Mouse (Mus musculus) megakaryocyte, adult 5-6 weeks (primary cell): ENCODE data around the gene Gnb4. TPM values are rescaled to one million over a fixed set of nuclear protein-coding genes. Genes with fewer than 3 reads are reported as not detected.

Experiments
- ATAC-seq: 2 replicates; pipeline ENCODE4 v1.8.0; 2016; ENCODE audit warnings: mild to moderate bottlenecking, inconsistent platforms; ENCODE audit not compliant: poor library complexity, severe bottlenecking
- total RNA-seq, 2 experiments: library from RNA; stranded (forward) in 1 of 2; stranded (reverse) in 1 of 2; fragments of 153-499, 151-499 nt in 1 of 2; fragments of 221-1000, 200-1000 nt in 1 of 2; gene quantifications; 2 replicates each; pipeline versions ENCODE4 v1.2.3 to v1.2.4; 2015 to 2017

The Gnb4 gene
- total RNA-seq, 2 experiments from 2014 or later: 1.8 to 5.2 TPM

DNA sequence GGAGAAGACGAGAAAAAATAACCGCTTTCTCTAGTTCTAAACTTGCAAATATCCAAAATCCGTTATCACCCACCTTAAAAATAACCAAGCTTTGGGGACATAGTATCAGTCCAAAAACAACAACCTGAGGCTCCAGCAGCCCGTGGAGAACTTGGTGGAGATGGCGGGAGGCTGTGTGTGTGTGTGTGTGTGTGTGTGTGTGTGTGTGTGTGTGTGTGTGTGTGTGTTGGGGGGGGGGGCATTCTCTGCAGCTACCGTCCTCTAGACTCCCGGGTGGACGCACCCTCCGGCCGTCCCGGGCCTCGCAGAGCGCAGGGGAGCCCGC lies 417 bp downstream of the Gnb4 start:
- ATAC-seq: no peak

DNA sequence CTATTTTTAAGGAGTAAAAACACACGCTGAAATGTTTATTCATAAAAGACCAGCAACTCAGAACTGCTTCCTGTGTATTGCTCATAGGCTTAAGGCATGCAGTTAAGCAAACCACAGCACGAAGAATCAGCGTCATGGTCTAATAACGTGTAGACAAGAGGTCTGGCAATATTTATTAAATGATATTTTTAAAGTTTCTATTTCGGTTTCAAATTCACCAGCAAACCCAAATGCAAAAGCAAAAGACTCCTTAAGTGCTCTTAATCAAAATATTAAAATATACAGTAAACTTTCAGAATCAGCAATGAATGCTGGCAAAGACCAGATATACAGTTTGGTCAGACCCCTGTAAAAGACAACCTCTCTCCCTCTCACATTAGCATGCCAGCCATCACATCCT lies 1.0 kb downstream of the Gnb4 start:
- no peak for ATAC-seq

DNA sequence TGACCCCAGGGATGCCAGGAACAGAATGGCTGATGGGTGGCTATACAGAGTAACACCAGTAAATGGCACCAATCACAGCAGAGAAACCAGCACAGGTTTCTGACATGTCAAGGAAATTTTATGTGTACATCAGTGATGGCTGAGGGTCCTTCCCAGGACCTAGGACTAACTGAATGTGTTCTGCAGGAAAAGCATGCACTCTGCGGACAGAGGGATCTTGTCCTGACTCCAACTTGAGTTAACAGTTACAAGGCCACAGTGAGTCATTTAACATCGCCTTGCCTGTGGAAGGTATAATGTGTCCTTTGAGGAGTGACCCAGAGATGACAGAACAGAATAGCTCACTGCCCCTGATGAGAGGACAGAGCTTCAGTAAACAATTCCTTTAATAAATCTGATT lies 1.6 kb downstream of the Gnb4 start:
- ATAC-seq: no peak

DNA sequence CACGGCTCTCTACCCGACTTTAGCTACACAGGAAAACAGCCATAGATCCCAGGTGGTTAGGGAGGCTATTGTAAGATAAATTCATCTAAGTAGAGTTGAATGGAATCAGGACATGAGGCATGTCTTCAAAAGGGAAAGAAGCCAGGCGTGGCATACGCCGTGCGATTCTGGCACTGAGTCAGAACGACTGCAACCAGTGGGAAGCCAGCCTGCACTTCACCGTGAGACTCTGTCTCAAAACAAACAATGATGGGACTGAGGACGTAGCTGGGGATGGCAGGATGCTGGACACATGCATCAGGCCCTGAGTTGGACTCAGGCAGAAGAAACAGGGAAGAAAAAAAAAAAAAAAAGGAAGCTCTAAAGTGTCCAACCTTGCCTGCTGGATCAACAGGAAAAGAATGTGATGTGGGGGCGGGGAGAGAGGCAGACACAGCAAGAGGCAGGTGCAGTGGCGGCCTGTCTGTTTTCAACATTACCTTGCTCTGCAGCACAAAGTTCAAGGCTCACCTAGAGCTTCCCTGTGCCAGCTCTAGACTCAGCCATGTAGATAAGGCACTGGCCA lies 4.7 kb downstream of the Gnb4 start:
- no peak for ATAC-seq

DNA sequence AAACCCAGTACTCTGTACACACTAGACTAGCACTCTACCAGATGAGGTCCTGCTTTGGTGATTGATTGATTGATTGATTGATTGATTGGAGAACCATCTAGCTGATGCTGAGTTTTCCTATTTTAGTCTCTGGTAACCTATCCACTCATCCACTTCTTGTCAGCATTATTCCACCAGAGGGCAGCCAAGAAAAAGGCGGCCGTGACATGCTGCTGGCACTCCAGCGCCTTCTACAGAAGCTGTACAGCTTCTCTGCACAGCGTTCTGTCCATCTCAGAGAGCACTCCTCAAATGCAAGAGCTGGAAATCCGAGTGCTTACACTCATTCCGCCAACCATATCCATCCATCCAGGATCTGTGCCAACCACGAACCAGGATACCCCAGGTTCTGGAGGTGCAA lies 5.8 kb downstream of the Gnb4 start:
- no peak for ATAC-seq

DNA sequence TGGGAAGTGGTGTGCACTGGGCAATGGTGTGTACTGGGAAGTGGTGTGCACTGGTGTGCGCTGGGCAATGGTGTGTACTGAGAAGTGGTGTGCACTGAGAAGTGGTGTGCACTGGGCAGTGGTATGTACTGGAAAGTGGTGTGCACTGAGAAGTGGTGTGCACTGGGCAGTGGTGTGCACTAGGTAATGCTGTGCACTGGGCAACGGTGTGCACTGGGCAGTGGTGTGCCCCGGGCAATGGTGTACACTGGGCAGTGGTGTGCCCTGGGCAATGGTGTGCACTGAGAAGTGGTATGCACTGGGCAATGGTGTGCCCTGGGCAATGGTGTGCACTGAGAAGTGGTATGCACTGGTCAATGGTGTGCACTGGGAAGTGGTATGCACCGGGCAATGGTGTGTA lies 7.2 kb downstream of the Gnb4 start:
- no peak for ATAC-seq

DNA sequence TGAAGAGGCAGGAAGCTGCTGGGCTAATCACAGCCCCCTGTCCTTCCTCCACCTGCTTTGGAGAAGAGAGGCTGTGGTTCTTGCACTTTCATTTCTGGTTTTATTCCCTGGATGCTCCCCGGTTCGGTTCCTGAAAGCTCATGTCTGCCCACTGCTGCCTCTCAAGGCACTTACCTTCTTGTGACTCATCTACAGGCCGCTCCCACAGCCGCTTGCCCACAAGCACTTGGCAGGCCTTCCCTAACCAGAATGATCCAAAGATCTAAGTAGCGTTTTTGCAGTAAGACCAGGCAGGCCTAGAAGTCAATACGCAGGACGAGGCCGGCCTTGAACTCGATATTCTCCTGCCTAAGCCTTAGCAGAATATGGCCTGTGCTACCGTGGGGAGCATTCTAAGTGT lies 15.3 kb downstream of the Gnb4 start:
- ATAC-seq: no peak

DNA sequence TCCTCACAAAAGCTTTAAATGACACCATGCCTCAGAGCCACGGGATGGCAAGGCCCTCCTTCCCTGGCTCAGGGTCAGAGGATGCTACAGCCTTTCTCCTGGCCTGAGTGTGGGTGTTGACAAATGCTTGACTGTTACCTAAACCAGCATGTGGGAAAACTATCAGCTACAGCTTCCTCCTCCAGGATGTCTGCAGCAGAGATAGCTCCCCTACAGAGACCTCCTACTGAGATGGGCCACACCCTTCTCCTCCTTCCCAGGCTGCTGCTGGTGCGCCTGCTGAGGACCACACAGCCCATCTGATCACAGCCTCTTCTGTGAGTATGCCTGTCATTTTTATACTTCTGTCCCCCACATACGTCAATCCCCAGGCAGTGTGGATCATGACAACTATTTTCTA lies 17.1 kb downstream of the Gnb4 start:
- no peak for ATAC-seq

DNA sequence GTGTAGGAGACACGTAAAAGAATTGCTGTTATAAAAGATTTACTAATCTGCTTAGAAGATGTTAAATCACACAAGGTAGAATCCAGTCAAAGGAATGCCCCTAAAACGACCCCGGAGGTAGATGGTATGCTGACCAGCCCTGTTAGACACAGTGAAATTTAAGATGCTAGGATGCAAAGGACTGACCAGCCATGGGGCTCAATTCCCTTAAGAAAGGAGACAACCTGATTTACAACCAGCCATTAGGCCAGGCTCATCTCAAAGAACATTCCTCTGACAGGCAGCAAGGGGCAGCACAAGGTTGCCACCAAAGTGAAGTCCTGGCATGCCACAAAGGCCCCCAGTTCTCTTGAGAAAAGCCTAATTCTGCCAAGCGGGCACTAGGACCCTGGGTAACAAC lies 21.3 kb downstream of the Gnb4 start:
- no peak for ATAC-seq

DNA sequence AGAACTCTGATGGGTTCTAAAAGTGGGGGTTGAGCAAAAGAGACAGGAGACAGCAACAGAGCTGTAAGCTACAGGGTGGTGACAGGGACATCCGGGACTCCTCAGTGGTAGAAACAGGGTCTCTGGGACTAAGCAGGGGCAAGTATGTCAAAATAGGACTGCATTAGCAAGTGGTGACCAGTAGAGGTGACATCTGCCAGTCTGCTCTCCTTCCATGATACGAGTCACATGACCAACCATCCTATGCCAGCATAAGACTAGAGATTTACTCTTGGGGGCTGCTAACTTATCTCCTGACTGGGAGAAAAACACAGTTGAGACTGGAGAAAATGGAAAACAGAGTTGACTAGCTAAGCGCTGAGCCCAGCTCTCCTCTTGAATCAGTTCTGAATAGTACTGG lies 30.1 kb downstream of the Gnb4 start:
- no peak for ATAC-seq

DNA sequence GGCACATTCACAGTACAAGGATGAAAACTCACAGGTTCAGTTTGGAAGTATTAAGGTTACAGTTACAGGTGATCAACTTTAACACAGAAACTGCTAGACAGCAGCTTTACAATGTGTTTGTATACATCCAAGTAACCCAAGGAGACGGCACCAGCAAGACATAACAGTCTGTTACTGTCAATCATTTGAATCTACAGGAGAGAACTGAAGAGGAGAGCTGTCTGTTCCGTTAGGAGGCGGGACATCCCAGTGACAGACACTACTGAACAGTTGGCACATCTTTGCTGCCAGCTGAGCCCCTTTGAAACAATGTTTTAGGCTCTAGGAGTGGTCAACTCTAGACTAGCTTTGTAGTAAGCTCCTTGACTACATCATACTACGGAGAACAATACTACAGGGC lies 32.9 kb downstream of the Gnb4 start:
- ATAC-seq: no peak

DNA sequence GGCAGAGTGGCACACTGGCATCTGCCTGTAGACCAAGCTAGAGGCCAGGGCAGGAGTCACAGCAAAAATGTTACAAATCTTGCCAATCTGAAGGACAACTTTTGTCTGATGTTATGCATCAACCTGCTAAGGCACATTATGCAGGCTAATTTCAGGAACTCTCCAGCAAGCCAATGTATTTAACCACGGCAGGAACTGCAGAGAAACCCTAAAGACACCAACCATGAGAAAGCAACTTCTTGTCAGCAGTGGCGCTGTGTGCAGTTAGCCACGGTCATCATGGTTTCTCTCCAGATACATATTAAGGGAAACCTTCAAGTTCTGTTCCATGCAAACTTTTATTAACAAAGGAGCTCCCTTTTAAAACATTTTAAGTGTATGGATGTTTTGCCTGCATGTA lies 34.5 kb downstream of the Gnb4 start:
- ATAC-seq: no peak

DNA sequence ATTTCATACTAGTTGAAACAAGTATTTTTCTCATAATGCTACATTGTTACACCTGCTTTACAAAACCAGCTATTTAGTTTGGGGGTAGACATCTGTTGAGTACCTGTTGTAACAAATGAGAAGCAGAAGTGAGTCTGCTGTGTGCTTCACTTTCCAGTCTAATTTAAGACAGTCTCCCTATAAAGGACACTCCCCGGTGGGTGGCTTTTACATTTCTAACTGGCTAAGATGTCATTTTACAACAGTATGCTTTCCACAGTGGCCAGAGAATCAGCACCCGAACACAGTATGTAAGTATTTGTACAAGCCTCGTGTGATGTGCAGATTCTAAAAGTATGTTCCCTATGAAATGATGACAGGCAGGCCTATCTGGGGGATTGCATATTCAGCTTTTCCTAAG lies 35.6 kb downstream of the Gnb4 start:
- no peak for ATAC-seq

DNA sequence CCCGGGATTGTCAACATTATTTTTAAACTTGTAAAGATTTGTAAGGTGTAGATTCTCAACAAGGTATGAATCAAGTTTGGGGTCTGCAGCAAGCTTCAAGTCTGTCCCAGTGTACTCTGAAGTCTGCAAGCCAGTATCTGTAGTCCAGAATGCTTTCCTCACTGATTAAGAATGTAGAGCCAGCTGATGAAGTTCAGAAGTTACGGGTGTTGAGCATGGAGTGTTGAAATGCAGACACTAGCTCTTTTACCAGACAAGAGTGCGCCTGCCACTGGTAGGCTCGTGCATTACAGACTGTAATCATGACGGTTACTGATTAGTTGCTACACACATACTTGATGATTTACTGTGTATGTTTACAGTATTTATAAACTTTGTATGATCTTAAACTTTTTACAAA lies 37.6 kb downstream of the Gnb4 start:
- no peak for ATAC-seq

DNA sequence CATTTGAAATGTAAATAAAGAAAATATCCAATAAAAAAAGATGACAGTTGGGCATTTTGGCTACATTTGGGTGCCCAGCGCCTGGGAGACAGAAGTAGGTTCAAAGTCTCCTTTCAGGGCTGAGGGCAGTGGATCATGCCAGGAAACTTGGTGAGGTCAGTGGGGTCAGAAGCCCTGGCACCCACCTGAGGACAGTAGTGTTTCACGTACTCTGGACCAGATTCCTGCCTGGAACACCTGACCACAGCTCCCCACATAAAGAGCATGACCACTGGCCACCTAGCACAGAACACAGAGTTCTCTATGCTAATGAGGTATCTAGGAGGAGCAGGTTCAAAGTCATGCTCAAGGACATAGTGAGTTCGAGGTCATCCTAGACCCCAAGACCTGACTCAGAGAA lies 41.2 kb downstream of the Gnb4 start:
- no peak for ATAC-seq

DNA sequence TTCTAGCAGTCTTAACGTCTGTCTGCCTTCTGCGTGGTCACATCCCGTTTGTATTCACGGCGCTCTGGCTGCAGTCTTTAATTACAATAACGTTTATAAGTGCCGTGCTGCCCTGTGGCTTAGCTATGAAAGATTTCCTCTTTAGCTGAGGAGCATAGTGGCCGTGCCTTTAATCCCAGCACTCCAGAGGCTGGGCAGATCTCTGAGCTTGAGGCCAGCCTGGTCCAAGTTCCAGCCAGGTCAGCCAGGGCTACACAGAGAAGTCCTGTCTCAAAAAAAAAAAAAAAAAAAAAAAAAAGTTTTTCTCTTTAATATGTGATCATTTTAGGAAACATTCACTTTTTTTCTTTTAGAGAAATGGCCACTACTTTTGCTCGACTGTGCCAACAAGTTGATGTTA lies 42.5 kb downstream of the Gnb4 start:
- no peak for ATAC-seq

DNA sequence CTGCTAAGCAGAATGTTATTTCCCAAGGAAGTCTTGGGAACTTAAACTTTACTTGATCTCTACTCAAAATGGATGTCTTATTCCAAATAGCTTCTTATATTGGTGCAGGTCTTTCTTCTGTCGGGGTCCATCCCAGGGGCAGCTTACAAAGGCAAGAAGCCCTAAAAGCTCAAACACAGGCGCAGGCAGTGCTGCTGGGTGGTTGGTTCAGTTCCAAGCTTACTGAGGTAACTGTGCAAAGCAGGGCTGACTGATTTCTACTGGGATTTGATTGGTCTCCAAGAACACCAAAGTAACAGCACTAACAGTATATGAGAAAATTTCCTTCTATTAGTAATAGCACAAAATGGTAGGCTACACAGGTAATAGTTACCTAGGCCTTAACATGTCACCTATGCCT lies 43.3 kb downstream of the Gnb4 start:
- ATAC-seq: no peak

DNA sequence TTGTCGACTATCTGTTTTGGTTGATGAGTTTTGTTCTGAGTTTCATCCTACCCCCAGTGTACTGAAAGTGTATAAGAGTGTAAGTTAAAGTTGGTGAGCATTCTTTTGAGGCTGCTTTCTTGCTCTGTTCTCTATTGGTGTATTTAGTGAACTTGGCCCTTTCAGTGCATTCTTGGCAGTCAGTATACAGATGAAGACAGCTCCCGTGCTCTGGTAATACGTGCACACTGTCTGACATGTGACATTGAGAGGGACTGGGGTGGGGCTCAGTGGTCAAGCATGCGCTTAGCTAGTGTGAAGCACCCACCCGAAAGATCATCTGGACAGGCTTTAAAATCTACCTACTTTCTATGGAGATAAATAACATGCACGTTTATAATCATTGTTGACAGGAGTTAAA lies 53.0 kb downstream of the Gnb4 start:
- ATAC-seq: no peak

DNA sequence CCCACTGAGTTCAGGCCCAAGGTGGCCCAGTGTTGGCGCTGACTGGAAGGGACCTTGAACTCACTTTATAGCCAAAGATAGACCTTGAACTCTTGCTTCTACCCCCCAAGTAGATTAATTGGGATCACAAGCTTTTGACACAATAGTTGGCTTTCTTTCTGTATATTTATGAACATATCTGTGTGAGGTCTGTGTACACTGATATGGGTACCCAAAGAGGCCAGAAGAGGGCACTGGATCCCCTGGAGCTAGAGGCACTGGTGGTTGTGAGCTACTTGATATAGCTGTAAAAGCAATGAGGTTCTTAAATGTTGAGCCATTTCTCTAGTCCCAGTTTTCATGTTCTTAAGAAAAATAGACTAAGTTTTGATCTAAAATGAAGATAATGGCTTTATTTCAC lies 63.3 kb downstream of the Gnb4 start:
- ATAC-seq: no peak

DNA sequence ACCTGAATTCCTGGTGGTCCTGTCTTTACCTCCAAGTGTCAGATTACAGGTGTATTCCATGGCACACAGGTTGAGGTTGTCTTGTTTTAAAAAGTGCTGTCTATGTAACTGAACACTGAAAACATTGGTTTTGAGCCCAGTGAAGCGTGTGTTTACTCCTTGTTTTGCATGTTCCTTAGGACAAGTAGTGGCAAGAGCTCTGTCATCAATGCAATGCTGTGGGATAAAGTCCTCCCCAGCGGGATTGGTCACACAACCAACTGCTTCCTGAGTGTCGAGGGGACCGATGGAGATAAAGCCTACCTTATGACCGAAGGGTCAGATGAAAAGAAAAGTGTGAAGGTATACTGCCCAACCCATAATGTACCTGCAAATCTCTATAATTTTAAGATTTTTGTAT lies 78.3 kb downstream of the Gnb4 start:
- no peak for ATAC-seq

DNA sequence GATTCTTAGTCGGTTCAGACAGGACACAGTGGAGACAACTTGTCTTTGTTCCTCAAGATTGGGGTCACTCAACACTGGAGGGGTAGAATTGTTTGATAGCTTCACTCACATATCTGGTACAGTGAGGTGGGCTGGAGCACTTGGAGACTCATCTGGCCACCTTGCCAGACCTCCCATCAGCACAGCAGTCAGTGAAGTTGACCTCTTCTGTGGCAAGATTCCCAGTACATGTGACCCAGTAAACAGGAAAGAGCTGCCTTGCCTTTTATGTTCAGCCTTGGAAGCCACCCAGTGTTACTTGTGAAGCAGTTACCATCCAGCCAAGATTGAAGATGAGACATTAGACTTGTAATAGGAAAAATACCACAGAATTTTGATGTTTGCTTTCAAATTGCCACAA lies 78.8 kb downstream of the Gnb4 start:
- no peak for ATAC-seq

DNA sequence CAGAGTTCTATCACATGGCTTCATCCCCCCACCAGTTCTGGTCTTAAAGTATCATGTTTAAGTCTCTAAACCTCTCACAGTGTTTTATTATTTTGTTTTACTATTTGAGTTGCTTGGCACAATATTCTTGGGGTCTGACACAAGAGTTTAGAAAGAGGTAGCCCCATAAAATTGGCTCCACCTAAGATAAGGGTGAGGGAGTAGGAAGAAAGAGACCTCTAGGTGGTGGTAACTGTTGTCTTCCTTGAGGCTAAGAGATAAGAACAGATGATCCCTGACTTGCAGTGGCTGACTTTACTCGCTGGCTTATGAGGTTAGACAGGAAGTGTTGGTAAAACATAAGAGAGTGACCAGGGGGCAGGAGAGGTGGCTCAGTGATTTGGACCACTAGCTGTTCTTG lies 80.7 kb downstream of the Gnb4 start:
- ATAC-seq: no peak
